ENCODE assay signal across 9 mouse cellular contexts in the genomic region with DNA sequence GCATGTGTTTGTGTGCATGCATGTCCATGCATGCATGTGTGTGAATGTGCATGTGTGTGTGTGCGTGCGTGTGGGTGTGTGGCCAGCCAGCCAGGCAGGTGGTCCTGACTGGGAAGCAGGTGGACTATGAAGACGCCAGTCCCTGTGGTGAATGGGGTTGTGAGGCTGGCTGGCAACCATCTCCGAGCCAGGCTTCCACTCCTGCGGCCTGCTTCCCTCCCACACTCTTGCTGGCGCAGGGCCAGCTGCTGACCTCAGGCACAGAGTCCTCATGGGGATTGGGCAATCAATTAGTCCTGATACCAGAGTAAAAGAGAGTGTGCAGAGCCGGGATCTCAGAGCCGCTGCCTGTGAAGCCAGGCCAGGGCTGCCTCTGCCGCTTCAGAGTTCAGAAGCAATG. TPM values are rescaled to one million over a fixed set of nuclear protein-coding genes. Genes with fewer than 3 reads are reported as not detected.
DNase-seq lines count a peak whose midpoint lies in the region; ATAC-seq lines count a peak whose summit lies in the region.
"Had no signal": no experiment of that assay in that cellular context is flagged by ENCODE, and none has a peak within 500 bp of the region (broad histone marks: within the 10 kb centered on the region; RNA-seq: fewer than 3 reads in every experiment).

No protein-coding gene starts in this region.

- H3K4me2 ChIP-seq in forebrain, embryonic 12.5 days: no peak overlapping the region
- H3K4me2 ChIP-seq in forebrain, embryonic 15.5 days (replicated peaks): no peak overlapping the region
- H3K4me2 ChIP-seq: embryonic facial prominence, embryonic 13.5 days had no signal

- H3K27ac ChIP-seq in forebrain, embryonic 12.5 days: no peak overlapping the region
- H3K27ac ChIP-seq in forebrain, embryonic 15.5 days (replicated peaks): no peak overlapping the region
- H3K27ac ChIP-seq: embryonic facial prominence, embryonic 13.5 days had no signal

- H3K4me3 ChIP-seq in forebrain, embryonic 12.5 days (replicated peaks): no peak overlapping the region
- no peak overlapping the region for H3K4me3 ChIP-seq in forebrain, embryonic 15.5 days
- H3K4me3 ChIP-seq: embryonic facial prominence, embryonic 13.5 days had no signal

- peaks cover 18% of the 10 kb centered on the region for H3K4me1 ChIP-seq in forebrain, embryonic 12.5 days
- H3K4me1 ChIP-seq in forebrain, embryonic 15.5 days: peaks cover 15% of the 10 kb centered on the region

- H3K9ac ChIP-seq in forebrain, embryonic 12.5 days: no peak overlapping the region
- no peak overlapping the region for H3K9ac ChIP-seq in forebrain, embryonic 15.5 days (replicated peaks)
- H3K9ac ChIP-seq: embryonic facial prominence, embryonic 13.5 days had no signal

- H3K9me3 ChIP-seq in forebrain, embryonic 12.5 days: no peaks in the 10 kb centered on the region
- no peaks in the 10 kb centered on the region for H3K9me3 ChIP-seq in forebrain, embryonic 15.5 days
- H3K9me3 ChIP-seq: embryonic facial prominence, embryonic 13.5 days had no signal

- DNase-seq in adipocyte (ENCODE audit: low spot score): peak; percentile 92
- peak; percentile 35 to 38 for DNase-seq in gastrocnemius, adult 8-10 months (ENCODE audit: low spot score in 2 of 2)
- peak; percentile 51 to 75 for DNase-seq in kidney, postnatal 25 days
- peak; percentile 79 to 84 for DNase-seq in lung, postnatal 4 days
- no peak for DNase-seq in frontal cortex, postnatal 36 days (ENCODE audit: low spot score in 2 of 2)
- DNase-seq in left cerebral cortex, adult 8-10 months (ENCODE audit: low spot score in 2 of 2): no peak

- no peaks in the 10 kb centered on the region for H3K36me3 ChIP-seq in forebrain, embryonic 12.5 days (replicated peaks)
- H3K36me3 ChIP-seq in forebrain, embryonic 15.5 days: no peaks in the 10 kb centered on the region
- H3K36me3 ChIP-seq: embryonic facial prominence, embryonic 13.5 days had no signal

- WGBS in forebrain, embryonic 12.5 days: 41% methylated on average over 9 of the region's 9 CpGs
- WGBS in forebrain, embryonic 15.5 days: 26% methylated on average over 9 of the region's 9 CpGs

- peaks cover 80% of the 10 kb centered on the region for H3K27me3 ChIP-seq in forebrain, embryonic 12.5 days
- H3K27me3 ChIP-seq in forebrain, embryonic 15.5 days: peaks cover 26% of the 10 kb centered on the region

- ATAC-seq in forebrain, embryonic 12.5 days (ENCODE audit: low FRiP score): peak; percentile 72
- ATAC-seq in forebrain, embryonic 15.5 days (replicated peaks): no peak

RNA-seq across cellular contexts. Expression of a gene that starts 8.6 kb away (rescaled TPM):
- 7.5 TPM in 2 replicates for polyA plus RNA-seq in forebrain, embryonic 12.5 days (2016; fragmentation: Nextera tagmentation; extraction: Ambion mirVana)
- 9.0 and 10.0 TPM in 2 replicates for polyA plus RNA-seq in forebrain, embryonic 15.5 days (2015; fragmentation: Nextera tagmentation; extraction: Ambion mirVana)
- under 1 TPM; 0.12 to 0.54 (median 0.25) TPM for total RNA-seq in gastrocnemius, adult 8-10 months (2022)
- 1 to 10 TPM; 6.1 to 8.9 (median 7.1) TPM for total RNA-seq in left cerebral cortex, adult 8-10 months (2022)

RNA-seq across cellular contexts. Expression of a gene that starts 13.5 kb away (rescaled TPM):
- polyA plus RNA-seq in forebrain, embryonic 12.5 days (2016; fragmentation: Nextera tagmentation; extraction: Ambion mirVana): 4.8 and 5.4 TPM in 2 replicates
- 13.6 and 14.2 TPM in 2 replicates for polyA plus RNA-seq in forebrain, embryonic 15.5 days (2015; fragmentation: Nextera tagmentation; extraction: Ambion mirVana)
- 1 to 10 TPM; 1.4 to 2.7 (median 1.9) TPM for total RNA-seq in gastrocnemius, adult 8-10 months (2022)
- total RNA-seq in left cerebral cortex, adult 8-10 months (2022): 100 to 1,000 TPM; 116 to 130 (median 121) TPM

RNA-seq across cellular contexts. Expression of a gene that starts 30.1 kb away (rescaled TPM):
- 54.5 and 57.3 TPM in 2 replicates for polyA plus RNA-seq in forebrain, embryonic 12.5 days (2016; fragmentation: Nextera tagmentation; extraction: Ambion mirVana)
- polyA plus RNA-seq in forebrain, embryonic 15.5 days (2015; fragmentation: Nextera tagmentation; extraction: Ambion mirVana): 59.7 and 63.2 TPM in 2 replicates
- 10 to 100 TPM; 14.9 to 16.8 (median 15.3) TPM for total RNA-seq in gastrocnemius, adult 8-10 months (2022)
- total RNA-seq in left cerebral cortex, adult 8-10 months (2022): 10 to 100 TPM; 36.8 to 38.3 (median 37.5) TPM

RNA-seq across cellular contexts. Expression of a gene that starts 31.8 kb away (rescaled TPM):
- polyA plus RNA-seq in forebrain, embryonic 12.5 days (2016; fragmentation: Nextera tagmentation; extraction: Ambion mirVana): 0.18 and 0.27 TPM in 2 replicates
- polyA plus RNA-seq in forebrain, embryonic 15.5 days (2015; fragmentation: Nextera tagmentation; extraction: Ambion mirVana): 0.13 and 0.19 TPM in 2 replicates
- 10 to 100 TPM; 10.7 to 24.5 (median 13.9) TPM for total RNA-seq in gastrocnemius, adult 8-10 months (2022)
- total RNA-seq in left cerebral cortex, adult 8-10 months (2022): 1 to 10 TPM; 1.5 to 3.4 (median 2.0) TPM

RNA-seq across cellular contexts. Expression of a gene that starts 36.2 kb away (rescaled TPM):
- 0.22 TPM in 1 of 2 replicates, not detected in the other for polyA plus RNA-seq in forebrain, embryonic 12.5 days (2016; fragmentation: Nextera tagmentation; extraction: Ambion mirVana)
- polyA plus RNA-seq in forebrain, embryonic 15.5 days (2015; fragmentation: Nextera tagmentation; extraction: Ambion mirVana): 0.69 and 0.74 TPM in 2 replicates
- total RNA-seq in gastrocnemius, adult 8-10 months (2022): 10 to 100 TPM; 16.5 to 31.3 (median 22.8) TPM
- total RNA-seq in left cerebral cortex, adult 8-10 months (2022): under 1 TPM; 0.81 to 0.96 (median 0.93) TPM

Comparison
In these comparisons a context has a peak if more than half of its experiments do, and no peak if none do; other contexts are left out.
1. DNase-seq: peak in adipocyte (single experiment), gastrocnemius, adult 8-10 months (2 of 2), kidney, postnatal 25 days (2 of 2) and lung, postnatal 4 days (2 of 2); none in frontal cortex, postnatal 36 days (0 of 2) and left cerebral cortex, adult 8-10 months (0 of 2).
2. RNA of a gene that starts 8.6 kb away (total RNA-seq): 6.1 to 8.9 TPM in left cerebral cortex, adult 8-10 months; 0.12 to 0.54 TPM in gastrocnemius, adult 8-10 months; every median in the first group is over 4 times any median in the second.
3. RNA of a gene that starts 13.5 kb away (total RNA-seq): 116 to 130 TPM in left cerebral cortex, adult 8-10 months; 1.4 to 2.7 TPM in gastrocnemius, adult 8-10 months; every median in the first group is over 10 times any median in the second.